Mouse (Mus musculus) forebrain, postnatal 0 days (tissue): ENCODE measurements around the gene Rab33b. TPM values are rescaled to one million over a fixed set of nuclear protein-coding genes. Genes with fewer than 3 reads are reported as not detected.

ENCODE experiments used
- ATAC-seq: fragments of 200-750 bp; cut with Nextera tagmentation; 2 replicates; pipeline ENCODE4 v1.8.0; 2017; ENCODE audit warnings: mild to moderate bottlenecking, moderate library complexity
- DNase-seq: peaks from one replicate; pipeline ENCODE4 v3.0.0-alpha.2; 2015
- H3K27ac ChIP-seq: fragments of 300-500 bp; sonication (generic); 2 replicates; pipeline ENCODE4 v1.5.1; 2014; ENCODE audit warnings: low read depth, mild to moderate bottlenecking, antibody characterized with exemption, low read length, moderate library complexity, mixed read lengths
- H3K27me3 ChIP-seq: fragments of 300-500 bp; sonication (generic); 2 replicates; pipeline ENCODE4 v1.6.1; 2014; ENCODE audit warnings: mild to moderate bottlenecking, low read length, mixed read lengths; ENCODE audit not compliant: insufficient read depth
- H3K36me3 ChIP-seq: fragments of 300-500 bp; sonication (generic); 2 replicates; pipeline ENCODE4 v1.6.1; 2014; ENCODE audit warnings: mild to moderate bottlenecking, moderate library complexity; ENCODE audit not compliant: insufficient read depth
- H3K4me1 ChIP-seq: fragments of 300-500 bp; sonication (generic); 2 replicates; pipeline ENCODE4 v1.6.1; 2014; ENCODE audit warnings: antibody characterized with exemption; ENCODE audit not compliant: insufficient read depth
- H3K4me2 ChIP-seq: fragments of 300-500 bp; sonication (generic); 2 replicates; pipeline ENCODE4 v1.6.1; 2014; ENCODE audit warnings: low read depth, mild to moderate bottlenecking, moderate library complexity
- H3K4me3 ChIP-seq: fragments of 300-500 bp; sonication (generic); 2 replicates; pipeline ENCODE4 v1.5.1; 2014; ENCODE audit warnings: low read depth, low read length, mixed read lengths
- H3K9ac ChIP-seq: fragments of 300-500 bp; sonication (generic); 2 replicates; pipeline ENCODE4 v1.6.1; 2014; ENCODE audit warnings: mild to moderate bottlenecking
- H3K9me3 ChIP-seq: fragments of 300-500 bp; sonication (generic); 2 replicates; pipeline ENCODE4 v1.6.1; 2016; ENCODE audit warnings: low read length
- CTCF ChIP-seq: sonication (generic); IDR thresholded peaks from 2 replicates; pipeline ENCODE4 v1.5.1; 2016; ENCODE audit warnings: antibody characterized with exemption, control low read depth, low read depth
- WGBS: fragments of 180-500 bp; shearing (Covaris S2); extraction: QIAGEN DNeasy Blood & Tissue Kit; methylation state at CpG from one replicate; pipeline ENCODE4 v1.1.7; 2014; 5-methylcytosine and 5-hydroxymethylcytosine counted together
- polyA plus RNA-seq: library from polyadenylated mRNA; unstranded; fragments of >200 nt; fragmentation: Nextera tagmentation; extraction: Ambion mirVana; gene quantifications from 2 replicates; pipeline ENCODE4 v1.2.1, GENCODE M21; 2015
- total RNA-seq: library from RNA; depleted of rRNA; stranded (reverse); fragments of >200 nt; gene quantifications from 2 replicates; pipeline ENCODE4 v1.2.3, GENCODE M21; 2014; rRNA removed

Rab33b gene
- total and polyA plus RNA-seq, 2 experiments from 2014 or later: 32.8 to 41.0 TPM

DNA sequence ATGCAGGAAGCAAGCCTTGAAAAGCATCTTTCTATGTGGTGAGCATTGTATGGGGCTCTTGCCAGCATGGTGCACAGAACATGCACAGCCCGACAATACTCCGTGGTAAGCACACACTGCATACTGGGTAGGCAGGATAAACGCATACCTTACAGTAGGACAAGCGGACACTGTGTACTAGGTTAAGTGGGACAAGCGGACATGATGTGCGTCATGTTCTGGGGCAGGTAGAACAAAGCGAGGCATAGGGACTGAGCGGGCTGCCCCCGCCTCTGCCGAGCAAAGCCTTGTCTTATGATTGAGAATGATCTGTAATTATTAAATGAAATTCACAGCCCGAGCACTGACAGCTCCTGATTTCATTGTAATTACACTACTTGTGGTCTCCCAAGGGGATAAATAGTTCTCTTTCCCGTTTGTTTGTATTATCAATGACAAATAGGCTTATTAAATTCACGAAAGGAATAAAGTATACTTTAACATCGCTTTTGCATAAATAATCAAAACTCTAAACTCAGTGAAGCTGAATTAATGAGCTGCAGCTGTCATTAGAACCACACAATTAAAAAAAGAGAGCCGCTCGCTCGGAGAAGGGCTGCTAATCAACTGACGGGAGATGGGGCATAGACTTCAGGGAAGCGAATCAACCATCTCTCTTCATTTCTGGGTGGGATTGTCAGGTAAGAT is 60.9 kb downstream of the Rab33b start:
- H3K4me1 ChIP-seq: no peaks in the 10 kb centered on the region
- ATAC-seq (peak; percentile 78), DNase-seq (peak; percentile 44)
- peak overlapping the region; percentile 36 for H3K4me2 ChIP-seq
- H3K4me3 ChIP-seq: no peak overlapping the region
- WGBS: 25% methylated on average over 19 of the region's 19 CpGs
- H3K27me3 ChIP-seq: no peaks in the 10 kb centered on the region
- peaks cover 40% of the 10 kb centered on the region for H3K36me3 ChIP-seq
- no peaks in the 10 kb centered on the region for H3K9me3 ChIP-seq
- H3K9ac ChIP-seq: no peak overlapping the region
- H3K27ac ChIP-seq: peak overlapping the region; percentile 55; the same call in 1 of the 2 replicates
- no peak for TF ChIP-seq CTCF

Other genes starting within 250 kb of the Rab33b start
- 78.1 and 83.9 TPM in 2 replicates for gene Elf2, start 143.3 kb upstream of the Rab33b start, total RNA-seq
- 26.4 and 29.3 TPM in 2 replicates for gene Elf2, start 143.3 kb upstream of the Rab33b start, polyA plus RNA-seq
- 0.54 and 0.67 TPM in 2 replicates for gene Mgarp, start 87.2 kb upstream of the Rab33b start, total RNA-seq
- 0.42 and 0.53 TPM in 2 replicates for gene Mgarp, start 87.2 kb upstream of the Rab33b start, polyA plus RNA-seq
- 78.2 and 186 TPM in 2 replicates for gene Ndufc1, start 74.9 kb upstream of the Rab33b start, total RNA-seq
- gene Ndufc1, start 74.9 kb upstream of the Rab33b start, polyA plus RNA-seq: 871 and 1,036 TPM in 2 replicates
- gene Naa15, start 68.8 kb upstream of the Rab33b start, total RNA-seq: 28.3 and 36.9 TPM in 2 replicates
- gene Naa15, start 68.8 kb upstream of the Rab33b start, polyA plus RNA-seq: 21.4 and 29.7 TPM in 2 replicates
- gene Setd7, start 77.0 kb downstream of the Rab33b start, total RNA-seq: 15.2 and 22.8 TPM in 2 replicates
- gene Setd7, start 77.0 kb downstream of the Rab33b start, polyA plus RNA-seq: 0.92 and 2.1 TPM in 2 replicates
- 0.54 TPM in 1 of 2 replicates, not detected in the other for gene Mgst2, start 176.4 kb downstream of the Rab33b start, total RNA-seq
- 0.83 and 0.94 TPM in 2 replicates for gene Mgst2, start 176.4 kb downstream of the Rab33b start, polyA plus RNA-seq